Mouse (Mus musculus): ENCODE measurements around the gene Elp6.
"Not testable (repeated sequence)": the region's sequence is repeated elsewhere in the genome, so short reads cannot be mapped to it uniquely, and the experiment has no call there.

Gene Elp6

DNA sequence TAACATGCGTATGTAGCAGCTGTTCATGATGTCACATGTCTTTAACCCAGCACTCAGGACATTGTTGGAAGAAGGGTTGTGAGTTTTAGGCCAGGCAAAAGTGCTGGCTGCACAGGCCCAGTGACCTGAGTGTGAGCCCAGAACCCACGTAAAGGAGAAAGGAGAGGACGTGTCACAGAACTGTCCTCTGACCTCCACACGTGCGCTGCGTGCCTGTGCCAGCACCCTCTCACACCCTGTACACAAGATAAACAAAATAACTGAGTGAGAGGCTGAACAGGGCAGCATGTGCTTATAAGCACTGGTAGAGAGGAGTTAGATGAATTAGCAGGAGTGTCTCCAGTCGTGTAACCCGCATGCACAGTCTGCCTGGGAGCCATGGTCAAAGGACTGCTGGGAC is 11.5 kb downstream of the Elp6 start:
- no peak for DNase-seq (ENCODE audit: low spot score)

- no peak for DNase-seq (ENCODE audit: low spot score)
Observed at GRCm38 (mm10) chr9:110320769-110321168, 15.8 kb downstream of the Elp6 start.

DNA sequence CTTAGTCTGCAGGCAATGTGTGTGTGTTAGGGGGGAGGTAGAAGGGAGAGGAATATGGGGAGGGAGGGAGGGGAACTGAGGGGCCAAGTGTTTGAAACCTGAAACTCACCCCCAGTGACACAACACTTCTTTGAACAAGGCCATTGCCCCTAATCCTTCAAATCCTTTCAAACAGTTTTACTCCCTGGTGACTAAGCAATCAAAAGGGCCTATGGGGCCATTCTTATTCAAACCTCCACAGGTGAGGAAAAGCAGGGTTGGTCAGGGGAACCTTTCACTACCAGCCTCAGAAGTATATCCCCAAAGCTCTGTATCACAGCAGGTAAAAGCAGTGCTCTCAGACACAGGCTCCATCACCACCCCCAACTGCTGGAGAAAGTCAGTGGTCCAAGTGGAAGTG is 18.0 kb downstream of the Elp6 start:
- DNase-seq (ENCODE audit: low spot score) = no peak

DNA sequence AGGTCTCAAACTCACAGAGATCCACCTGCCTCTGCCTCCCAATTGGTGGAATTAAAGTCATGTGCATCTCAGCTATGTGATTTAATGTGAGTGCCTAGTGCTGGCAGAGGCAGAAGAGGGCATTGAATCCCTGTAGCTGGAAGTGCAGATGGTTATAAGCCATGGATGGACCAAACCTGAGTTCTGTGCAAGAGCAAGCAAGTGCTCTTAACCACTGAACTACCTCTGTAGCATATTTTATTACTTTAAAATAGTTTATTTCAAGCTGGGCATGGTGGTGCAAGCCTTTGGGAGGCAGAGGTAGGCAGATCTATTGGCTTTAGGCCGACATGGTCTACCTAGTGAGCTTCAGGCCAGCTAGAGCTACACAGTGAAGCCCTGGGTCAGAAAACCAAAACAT is 19.2 kb downstream of the Elp6 start:
- DNase-seq (ENCODE audit: low spot score) = no peak

DNA sequence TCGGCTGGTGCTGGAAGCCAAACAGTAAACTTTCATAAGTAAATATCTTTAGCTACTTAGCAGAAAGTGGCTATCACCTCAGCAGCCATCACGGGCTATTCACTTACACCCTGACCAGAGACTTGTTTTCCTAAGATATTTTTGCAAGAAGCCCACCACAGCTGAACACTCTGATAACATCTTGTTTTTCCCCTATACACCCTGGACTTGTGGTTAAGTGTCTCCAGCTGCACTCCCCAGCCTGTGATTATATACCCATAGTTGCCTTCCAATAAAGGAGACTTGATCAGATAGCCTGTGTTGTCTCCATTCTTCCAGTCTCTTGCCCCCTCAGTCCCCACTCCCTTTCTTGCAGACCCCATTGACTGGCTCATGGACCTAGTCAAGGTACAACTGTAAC is 23.2 kb downstream of the Elp6 start:
- no peak for DNase-seq (ENCODE audit: low spot score)

DNA sequence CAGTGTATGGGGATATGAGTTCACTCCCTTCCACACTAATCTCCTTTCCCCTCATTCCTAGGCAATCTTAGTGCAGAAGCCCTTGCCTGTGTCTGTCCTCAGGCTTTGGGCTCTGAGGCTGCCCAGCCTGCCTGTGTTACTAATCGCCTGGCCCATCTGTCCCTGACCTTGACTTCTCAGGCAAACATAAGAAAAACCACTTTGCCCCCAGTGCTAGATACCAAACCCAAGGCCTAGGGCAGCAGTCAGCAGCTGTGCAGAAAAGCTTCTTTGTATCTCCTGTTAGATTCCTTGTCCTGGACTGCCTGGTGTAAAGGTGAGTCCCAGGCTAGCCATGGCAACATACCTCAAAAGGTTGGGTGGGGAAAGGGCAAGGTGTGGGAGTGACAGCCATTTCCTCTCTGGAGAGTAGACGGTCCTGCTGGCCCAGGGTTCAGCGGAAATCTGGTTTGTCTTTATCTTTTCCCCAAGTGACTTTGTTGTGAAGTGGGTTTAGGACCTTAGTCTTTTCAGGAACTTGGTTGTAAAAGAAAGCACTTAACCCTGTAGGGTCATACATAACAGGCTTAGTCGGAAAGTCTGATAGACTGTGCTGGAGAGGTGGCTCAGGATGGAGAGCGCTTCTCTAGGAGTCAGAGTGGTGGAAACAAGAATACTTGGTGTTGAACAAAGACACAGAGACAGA is 24.1 kb downstream of the Elp6 start:
- DNase-seq (ENCODE audit: low spot score) = no peak

DNA sequence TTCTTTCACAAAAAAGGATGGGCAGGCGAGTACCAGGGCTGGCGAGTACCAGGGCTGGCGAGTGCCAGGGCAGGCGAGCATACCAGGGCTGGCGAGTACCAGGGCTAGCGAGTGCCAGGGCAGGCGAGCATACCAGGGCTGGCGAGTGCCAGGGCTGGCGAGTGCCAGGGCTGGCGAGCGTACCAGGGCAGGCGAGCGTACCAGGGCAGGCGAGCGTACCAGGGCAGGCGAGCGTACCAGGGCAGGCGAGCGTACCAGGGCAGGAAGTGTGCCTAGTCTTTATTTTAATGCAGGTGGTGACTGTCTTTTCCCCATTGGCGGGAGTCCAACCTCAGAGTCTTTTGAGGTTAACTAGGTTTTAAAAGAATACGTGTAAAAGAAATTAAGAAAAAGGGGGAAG is 24.7 kb downstream of the Elp6 start:
- no peak for DNase-seq (ENCODE audit: low spot score)

- DNase-seq (ENCODE audit: low spot score) = no peak
Observed at GRCm38 (mm10) chr9:110330341-110330740, 25.4 kb downstream of the Elp6 start.

DNA sequence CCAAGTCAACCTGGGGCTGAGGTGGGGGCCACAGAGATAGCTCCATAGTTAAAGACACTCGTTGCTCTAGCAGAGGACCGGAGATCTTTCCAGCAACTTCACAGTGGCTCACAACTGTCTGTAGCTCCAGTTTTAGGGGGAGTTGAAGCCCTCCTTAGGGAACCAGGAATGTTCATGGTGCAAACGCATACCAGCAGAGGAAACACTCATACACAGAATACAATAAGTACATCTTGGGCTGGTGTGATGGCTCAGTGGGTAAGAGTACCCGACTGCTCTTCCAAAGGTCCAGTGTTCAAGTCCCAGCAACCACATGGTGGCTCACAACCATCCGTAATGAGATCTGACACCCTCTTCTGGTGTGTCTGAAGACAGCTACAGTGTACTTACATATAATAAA is 25.9 kb downstream of the Elp6 start:
- DNase-seq (ENCODE audit: low spot score) = not testable (repeated sequence)

- DNase-seq (ENCODE audit: low spot score) = peak; percentile 90
Observed at GRCm38 (mm10) chr9:110333135-110333895, 28.3 kb downstream of the Elp6 start, which contains the start of gene Scap. Gene Scap (plus strand): TSS chr9:110333288.

- no peak for DNase-seq (ENCODE audit: low spot score)
Observed at GRCm38 (mm10) chr9:110333896-110334259, 28.9 kb downstream of the Elp6 start.

GRCm38 (mm10) chr9:110334849-110335248 is 29.9 kb downstream of the Elp6 start:
- no peak for DNase-seq (ENCODE audit: low spot score)

- no peak for DNase-seq (ENCODE audit: low spot score)
Observed at GRCm38 (mm10) chr9:110340037-110340750, 35.2 kb downstream of the Elp6 start.

- no peak for DNase-seq (ENCODE audit: low spot score)
Observed at GRCm38 (mm10) chr9:110342008-110342407, 37.0 kb downstream of the Elp6 start.

DNA sequence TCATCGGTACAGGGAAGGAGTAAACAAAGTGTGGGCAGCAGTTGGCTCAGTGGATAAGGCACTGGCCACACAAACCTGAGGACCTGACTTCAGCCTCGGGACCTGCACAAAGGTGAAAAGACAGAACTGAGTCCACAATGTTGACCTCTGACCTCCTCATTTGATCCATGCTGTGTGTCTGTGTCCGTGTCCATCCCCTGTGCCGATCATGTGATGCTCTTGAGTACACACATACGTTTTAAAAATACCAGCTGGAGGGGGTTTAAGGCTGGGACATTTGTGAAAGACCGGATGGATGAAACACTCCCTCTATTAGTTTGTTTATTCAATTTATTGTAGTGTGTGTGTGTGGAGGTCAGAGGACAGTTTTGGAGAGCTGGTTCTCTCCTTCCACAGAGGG is 38.8 kb downstream of the Elp6 start:
- no peak for DNase-seq (ENCODE audit: low spot score)

- DNase-seq (ENCODE audit: low spot score) = no peak
Observed at GRCm38 (mm10) chr9:110345057-110345739, 40.2 kb downstream of the Elp6 start.

DNA sequence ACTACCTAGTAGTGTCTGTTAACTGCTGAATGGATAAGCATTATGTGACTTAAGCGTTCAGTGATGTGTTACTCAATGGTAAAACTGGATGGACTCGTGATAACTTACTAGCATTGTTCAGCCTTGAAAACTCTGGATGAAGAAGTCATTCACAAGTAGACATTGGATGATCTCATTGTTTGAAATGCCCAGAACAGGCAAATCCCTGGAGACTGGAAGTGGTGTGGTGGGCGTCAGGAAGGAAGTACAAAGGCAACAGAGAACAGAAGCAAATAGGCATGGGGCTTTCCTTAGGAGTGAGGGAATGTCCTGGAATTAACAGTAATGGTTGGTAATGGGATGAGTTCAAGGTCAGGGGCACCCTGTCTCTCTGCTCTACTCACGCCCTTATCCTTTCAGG is 43.9 kb downstream of the Elp6 start:
- no peak for DNase-seq (ENCODE audit: low spot score)

DNA sequence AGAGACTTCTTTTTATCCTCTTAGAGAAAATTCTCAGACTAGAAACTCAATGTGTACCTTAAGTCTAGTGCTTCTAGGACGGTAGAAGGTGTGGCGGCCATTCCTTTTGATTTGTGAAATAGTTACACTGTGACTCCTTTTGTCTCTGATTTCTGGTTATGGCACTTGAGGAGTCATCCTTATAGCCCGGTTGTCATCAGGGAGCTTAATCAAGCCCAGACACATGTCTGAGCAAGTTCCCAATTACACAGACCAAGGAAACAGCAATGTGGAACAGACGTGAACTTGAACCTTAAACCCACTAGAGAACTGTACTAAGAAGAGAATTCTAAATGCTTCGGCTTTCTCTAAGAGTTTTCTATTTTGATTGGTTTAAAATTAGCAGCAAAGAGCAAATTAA is 45.2 kb downstream of the Elp6 start:
- DNase-seq (ENCODE audit: low spot score) = no peak

DNA sequence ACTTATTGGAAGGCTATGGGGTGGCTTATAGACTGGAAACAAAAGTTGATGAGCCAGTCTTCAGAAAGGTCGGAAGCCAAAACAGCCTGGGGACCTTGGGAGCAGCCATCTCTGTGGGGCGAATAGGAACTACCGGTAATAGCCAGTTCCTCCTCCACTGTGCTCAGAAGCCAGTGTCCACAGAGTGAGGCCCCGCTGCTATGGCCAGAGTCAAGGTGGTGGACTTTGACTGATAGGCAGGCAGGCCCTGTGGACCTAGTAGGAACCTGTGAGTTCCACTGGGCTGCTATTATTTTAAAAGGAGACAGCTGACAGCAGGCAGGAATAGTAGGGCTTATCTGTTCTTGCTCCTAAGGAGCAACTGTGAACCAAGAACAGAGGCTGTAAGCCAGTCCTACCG is 45.6 kb downstream of the Elp6 start:
- DNase-seq (ENCODE audit: low spot score) = no peak

DNA sequence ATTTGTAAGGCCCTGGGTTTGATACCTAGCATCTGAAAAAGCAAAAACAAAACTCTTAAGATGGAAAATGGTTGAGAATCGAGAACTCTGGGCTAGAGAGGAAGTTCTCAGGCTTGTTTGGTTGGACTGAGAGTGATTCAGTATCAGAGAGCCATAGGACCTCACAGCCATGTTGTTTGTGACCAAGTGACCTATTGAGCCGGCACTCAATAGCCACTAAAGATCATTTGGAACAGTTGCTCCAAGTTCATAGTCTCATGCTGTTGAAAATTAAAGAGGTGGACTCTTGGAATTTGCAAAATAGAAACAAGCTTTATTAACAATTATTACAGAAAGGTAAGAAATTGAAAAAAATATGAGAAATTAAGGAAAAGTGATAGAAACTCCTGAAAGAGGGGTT is 46.4 kb downstream of the Elp6 start:
- DNase-seq (ENCODE audit: low spot score) = no peak

DNA sequence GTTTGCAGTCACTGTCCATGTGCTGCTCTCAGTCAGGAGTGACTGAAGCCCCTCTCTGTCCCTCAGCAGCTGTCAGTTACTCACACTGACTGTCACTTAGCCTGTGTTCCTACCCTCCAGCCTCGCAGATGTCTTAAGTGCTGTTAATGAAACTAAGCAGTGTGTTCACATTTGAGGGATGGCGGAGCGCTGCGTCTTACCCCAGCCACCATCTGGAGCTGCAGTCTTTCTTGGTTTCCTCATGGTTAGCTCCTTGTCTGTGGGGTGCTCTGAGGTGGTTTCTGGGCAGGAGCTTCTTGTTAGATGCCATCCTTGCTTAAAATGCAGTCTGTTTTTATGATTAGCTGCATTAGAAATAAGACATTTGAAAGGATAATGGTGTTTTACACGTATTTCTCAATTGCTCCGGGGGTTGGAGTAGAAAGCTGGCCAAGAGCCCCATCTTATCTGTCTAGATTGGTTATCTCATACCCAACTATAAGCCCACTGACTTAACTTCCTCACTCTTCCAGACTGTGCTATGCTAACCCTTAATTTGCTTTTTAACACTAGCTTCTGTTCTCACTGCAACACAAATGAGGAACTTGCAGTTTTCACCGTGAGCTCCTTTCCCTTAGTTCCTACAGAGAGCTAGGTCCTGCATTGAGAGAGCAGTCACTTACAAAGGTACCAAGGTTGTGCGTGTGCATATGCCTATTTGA is 47.1 kb downstream of the Elp6 start:
- DNase-seq (ENCODE audit: low spot score) = no peak

DNA sequence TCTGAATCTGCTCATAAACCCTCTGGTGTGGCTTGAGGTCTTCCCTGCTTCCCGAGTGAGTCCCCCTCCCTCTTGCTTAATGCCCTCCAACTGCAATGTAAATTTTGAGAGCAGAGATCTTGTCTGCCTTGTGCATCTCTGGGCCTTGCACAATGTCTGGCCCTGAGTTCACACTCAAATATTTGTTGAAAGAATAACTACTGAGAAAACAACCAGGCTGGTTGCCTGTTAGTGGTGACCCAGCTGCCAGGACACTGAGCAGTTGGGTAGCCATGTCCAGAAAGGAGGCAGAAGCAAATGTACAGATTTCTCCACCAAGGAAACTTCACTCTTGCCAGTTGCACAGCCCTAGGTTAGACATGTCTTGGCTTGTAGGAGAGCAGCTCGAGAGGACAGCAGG is 53.4 kb downstream of the Elp6 start:
- no peak for DNase-seq (ENCODE audit: low spot score)

Measured in ovary, adult 18-20 months (tissue).